Mouse (Mus musculus): Measurements from ENCODE around the gene Mlf2.
A peak's percentile ranks its signal among the peaks of the same experiment; 100 is the strongest.
"Not testable (repeated sequence)": the region's sequence is repeated elsewhere in the genome, so short reads cannot be mapped to it uniquely, and the experiment has no call there.

The Mlf2 gene

GRCm38 (mm10) chr6:124930754-124931524 lies at the start of gene Mlf2:
Mlf2 (plus strand) TSS chr6:124931386.
- peak; percentile 99 for DNase-seq (ENCODE audit: low spot score in 2 of 2)

GRCm38 (mm10) chr6:124881821-124882220 lies 49.4 kb upstream of the Mlf2 start:
- DNase-seq (ENCODE audit: low spot score in 2 of 2), result no peak

- no peak for DNase-seq (ENCODE audit: low spot score in 2 of 2)
Measured at GRCm38 (mm10) chr6:124883351-124883750, 47.8 kb upstream of the Mlf2 start.

GRCm38 (mm10) chr6:124884714-124885500 lies 46.3 kb upstream of the Mlf2 start:
- DNase-seq (ENCODE audit: low spot score in 2 of 2), result no peak

GRCm38 (mm10) chr6:124885956-124886381 lies 45.2 kb upstream of the Mlf2 start:
- DNase-seq (ENCODE audit: low spot score in 2 of 2), result no peak

- no peak for DNase-seq (ENCODE audit: low spot score in 2 of 2)
Measured at GRCm38 (mm10) chr6:124887986-124888385, 43.2 kb upstream of the Mlf2 start, which contains the start of gene Cd4. Cd4 (minus strand) TSS chr6:124888221.

- DNase-seq (ENCODE audit: low spot score in 2 of 2), result no peak
Measured at GRCm38 (mm10) chr6:124888555-124889125, 42.5 kb upstream of the Mlf2 start.

GRCm38 (mm10) chr6:124890997-124891396 lies 40.2 kb upstream of the Mlf2 start:
- no peak for DNase-seq (ENCODE audit: low spot score in 2 of 2)

GRCm38 (mm10) chr6:124894113-124894512 lies 37.1 kb upstream of the Mlf2 start:
- DNase-seq (ENCODE audit: low spot score in 2 of 2), result not testable (repeated sequence)

GRCm38 (mm10) chr6:124898359-124898758 lies 32.8 kb upstream of the Mlf2 start:
- no peak for DNase-seq (ENCODE audit: low spot score in 2 of 2)

- DNase-seq (ENCODE audit: low spot score in 2 of 2), result no peak
Measured at GRCm38 (mm10) chr6:124900056-124900800, 31.0 kb upstream of the Mlf2 start.

GRCm38 (mm10) chr6:124900801-124901480 lies 30.2 kb upstream of the Mlf2 start:
- peak in 1 of 2 experiments; percentile 23 for DNase-seq (ENCODE audit: low spot score in 2 of 2)

GRCm38 (mm10) chr6:124901851-124902250 lies 29.3 kb upstream of the Mlf2 start:
- no peak for DNase-seq (ENCODE audit: low spot score in 2 of 2)

GRCm38 (mm10) chr6:124903580-124904151 lies 27.5 kb upstream of the Mlf2 start:
- DNase-seq (ENCODE audit: low spot score in 2 of 2), result peak; percentile 89 to 93

- DNase-seq (ENCODE audit: low spot score in 2 of 2), result peak; percentile 36 to 51
Measured at GRCm38 (mm10) chr6:124904161-124904981, 26.8 kb upstream of the Mlf2 start.

GRCm38 (mm10) chr6:124904991-124905860 lies 26.0 kb upstream of the Mlf2 start:
- no peak for DNase-seq (ENCODE audit: low spot score in 2 of 2)

GRCm38 (mm10) chr6:124907767-124908166 lies 23.4 kb upstream of the Mlf2 start:
- DNase-seq (ENCODE audit: low spot score in 2 of 2), result no peak

- DNase-seq (ENCODE audit: low spot score in 2 of 2), result no peak
Measured at GRCm38 (mm10) chr6:124910032-124910431, 21.2 kb upstream of the Mlf2 start.

Measured in frontal cortex, postnatal 25 days (tissue).